Mouse (Mus musculus) lung, embryonic 14.5 days (tissue): ENCODE measurements around the gene Emsy. TPM values are rescaled to one million over a fixed set of nuclear protein-coding genes. Genes with fewer than 3 reads are reported as not detected.

ENCODE experiments used
- ATAC-seq: fragments of 200-750 bp; cut with Nextera tagmentation; 2 replicates; pipeline ENCODE4 v1.8.0; 2017; ENCODE audit warnings: mild to moderate bottlenecking, moderate TSS enrichment, moderate library complexity; ENCODE audit not compliant: insufficient read depth
- DNase-seq: peaks from one replicate; pipeline ENCODE4 v3.0.0-alpha.2; 2015
- H3K27ac ChIP-seq: fragments of 300-500 bp; sonication (generic); 2 replicates; pipeline ENCODE4 v1.5.1; 2014; ENCODE audit warnings: low read depth, mild to moderate bottlenecking, moderate library complexity
- H3K27me3 ChIP-seq: fragments of 300-500 bp; sonication (generic); 2 replicates; pipeline ENCODE4 v1.6.1; 2014; ENCODE audit warnings: low read length, control low read depth; ENCODE audit not compliant: insufficient read depth
- H3K36me3 ChIP-seq: fragments of 300-500 bp; sonication (generic); 2 replicates; pipeline ENCODE4 v1.6.1; 2014; ENCODE audit warnings: control low read depth; ENCODE audit not compliant: insufficient read depth
- H3K4me1 ChIP-seq: fragments of 300-500 bp; sonication (generic); 2 replicates; pipeline ENCODE4 v1.6.1; 2014; ENCODE audit warnings: antibody characterized with exemption, control low read depth; ENCODE audit not compliant: insufficient read depth
- H3K4me2 ChIP-seq: fragments of 300-500 bp; sonication (generic); 2 replicates; pipeline ENCODE4 v1.6.1; 2014; ENCODE audit warnings: mild to moderate bottlenecking
- H3K4me3 ChIP-seq: fragments of 300-500 bp; sonication (generic); 2 replicates; pipeline ENCODE4 v1.5.1; 2014; ENCODE audit warnings: low read depth, low read length
- H3K9ac ChIP-seq: fragments of 300-500 bp; sonication (generic); 2 replicates; pipeline ENCODE4 v1.6.1; 2014
- H3K9me3 ChIP-seq: fragments of 300-500 bp; sonication (generic); 2 replicates; pipeline ENCODE4 v1.6.1; 2016; ENCODE audit warnings: low read depth, low read length, control low read depth
- CTCF ChIP-seq: IDR thresholded peaks from 2 replicates; pipeline ENCODE4 v1.5.1; 2016; ENCODE audit warnings: antibody characterized with exemption, low read depth
- WGBS: fragments of 180-500 bp; shearing (Covaris S2); extraction: QIAGEN DNeasy Blood & Tissue Kit; methylation state at CpG from one replicate; pipeline ENCODE4 v1.1.7; 2014; 5-methylcytosine and 5-hydroxymethylcytosine counted together
- polyA plus RNA-seq: library from polyadenylated mRNA; unstranded; fragments of >200 nt; fragmentation: Nextera tagmentation; extraction: Ambion mirVana; gene quantifications from 2 replicates; pipeline ENCODE4 v1.2.1, GENCODE M21; 2014

Emsy gene
- polyA plus RNA-seq, 1 experiment from 2014 or later: 45.5 TPM

DNA sequence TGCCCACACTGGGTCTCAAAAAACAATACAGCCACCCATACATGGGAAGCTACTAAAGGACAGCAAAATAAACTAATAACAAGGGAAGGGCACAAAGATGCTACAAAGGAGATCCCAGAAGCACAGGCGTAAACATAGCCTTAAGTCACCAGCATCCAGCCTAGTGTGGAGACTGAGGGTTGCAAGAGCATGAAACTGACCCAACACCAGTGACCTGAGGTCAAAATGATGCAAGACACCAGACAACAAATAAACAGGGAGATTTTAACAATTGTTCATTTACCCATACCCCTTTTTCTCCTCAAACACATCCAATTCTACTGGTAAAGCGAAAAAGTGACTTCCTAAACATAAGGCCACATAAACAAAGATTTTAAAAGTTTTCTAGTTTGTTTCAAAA, 20.0 kb downstream of the Emsy start:
- ATAC-seq (no peak), DNase-seq (no peak)
- Histone ChIP-seq H3K4me3 (no peak overlapping the region), H3K36me3 (peaks cover 47% of the 10 kb centered on the region), H3K4me1 (no peaks in the 10 kb centered on the region), H3K27me3 (no peaks in the 10 kb centered on the region), H3K4me2 (no peak overlapping the region), H3K27ac (no peak overlapping the region), H3K9ac (no peak overlapping the region), H3K9me3 (no peaks in the 10 kb centered on the region)
- TF ChIP-seq CTCF: no peak
- WGBS: 94% methylated on average over 2 of the region's 2 CpGs

DNA sequence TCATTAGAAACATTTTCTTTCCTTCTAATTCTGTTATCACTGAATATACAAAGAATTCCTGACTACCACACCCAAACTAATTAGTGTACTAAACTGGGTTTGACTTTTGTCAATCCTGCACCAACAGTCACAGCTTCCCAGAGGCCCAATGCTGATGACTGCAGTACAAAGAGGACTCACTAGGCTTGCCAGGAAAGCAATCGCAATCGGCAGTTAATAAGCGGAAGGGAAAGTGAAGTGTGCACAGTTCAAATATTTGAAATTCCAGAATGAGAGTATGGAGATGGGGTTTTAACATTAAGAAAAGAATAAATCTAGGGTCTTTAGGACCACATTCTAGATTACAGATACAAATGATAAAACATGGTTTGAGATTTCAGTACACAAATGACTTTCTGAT, 23.6 kb downstream of the Emsy start:
- peak; percentile 62 for DNase-seq
- Histone ChIP-seq H3K9ac (no peak overlapping the region), H3K9me3 (no peaks in the 10 kb centered on the region), H3K36me3 (peaks cover 53% of the 10 kb centered on the region), H3K4me2 (no peak overlapping the region), H3K27me3 (no peaks in the 10 kb centered on the region), H3K4me1 (no peaks in the 10 kb centered on the region), H3K4me3 (no peak overlapping the region), H3K27ac (peak overlapping the region; percentile 24; the same call in 1 of the 2 replicates)
- 46% methylated on average over 3 of the region's 3 CpGs for WGBS
- peak; percentile 58 for ATAC-seq
- TF ChIP-seq CTCF: no peak

DNA sequence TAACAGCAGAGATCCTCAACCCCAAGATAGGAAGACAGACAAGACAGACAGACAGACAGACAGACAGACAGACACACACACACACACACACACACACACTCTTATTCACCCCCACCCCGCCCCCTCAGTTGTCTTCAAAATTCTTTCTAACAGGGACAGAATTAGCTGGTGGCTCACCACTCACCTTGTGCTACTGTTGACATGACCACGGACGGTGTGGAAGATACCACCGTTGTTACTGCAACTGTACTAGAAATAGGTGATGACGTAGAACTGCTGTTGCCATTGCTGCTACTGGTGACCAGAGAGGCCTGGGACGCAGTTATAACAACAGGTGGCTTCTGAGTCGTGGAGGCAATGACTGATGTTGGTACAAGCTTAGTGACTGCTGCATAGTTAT, 26.6 kb downstream of the Emsy start:
- no peak for TF ChIP-seq CTCF
- H3K36me3 ChIP-seq: peaks cover 51% of the 10 kb centered on the region
- no peaks in the 10 kb centered on the region for H3K4me1 ChIP-seq
- ATAC-seq: no peak
- H3K27ac ChIP-seq: no peak overlapping the region
- no peaks in the 10 kb centered on the region for H3K9me3 ChIP-seq
- no peak overlapping the region for H3K9ac ChIP-seq
- 86% methylated on average over 7 of the region's 7 CpGs for WGBS
- no peak overlapping the region for H3K4me3 ChIP-seq
- no peak for DNase-seq
- H3K27me3 ChIP-seq: no peaks in the 10 kb centered on the region
- no peak overlapping the region for H3K4me2 ChIP-seq

DNA sequence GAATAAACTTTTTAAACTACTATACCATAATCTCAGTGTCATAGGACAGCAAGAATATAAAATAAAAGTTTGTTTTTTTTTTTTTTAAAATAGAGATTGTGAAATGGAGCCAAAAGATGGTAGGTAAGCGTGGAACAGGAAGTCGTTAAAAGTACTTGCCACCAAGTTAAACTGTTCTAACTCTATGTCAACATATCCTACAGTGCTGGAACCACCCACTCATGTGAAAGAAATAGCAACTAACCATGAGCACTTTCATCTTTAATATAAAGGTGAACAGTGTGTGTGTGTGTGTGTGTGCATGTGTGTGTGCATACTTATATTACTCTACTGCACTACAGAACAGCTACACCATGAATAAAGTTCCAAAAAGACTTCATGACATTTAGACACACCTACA, 38.8 kb downstream of the Emsy start:
- ATAC-seq (no peak), DNase-seq (no peak)
- Histone ChIP-seq H3K36me3 (peaks cover 52% of the 10 kb centered on the region), H3K9ac (no peak overlapping the region), H3K27ac (no peak overlapping the region), H3K9me3 (no peaks in the 10 kb centered on the region), H3K4me3 (no peak overlapping the region), H3K4me2 (no peak overlapping the region), H3K4me1 (no peaks in the 10 kb centered on the region), H3K27me3 (no peaks in the 10 kb centered on the region)
- no peak for TF ChIP-seq CTCF
- 67% methylated on average over 2 of the region's 2 CpGs for WGBS

- no peak overlapping the region for H3K4me3 ChIP-seq
- peaks cover 49% of the 10 kb centered on the region for H3K36me3 ChIP-seq
- ATAC-seq: no peak
- peak; percentile 67 for DNase-seq
- no peaks in the 10 kb centered on the region for H3K9me3 ChIP-seq
- TF ChIP-seq CTCF: no peak
- H3K27ac ChIP-seq: no peak overlapping the region
- H3K9ac ChIP-seq: no peak overlapping the region
- H3K27me3 ChIP-seq: no peaks in the 10 kb centered on the region
- WGBS: 85% methylated on average over 1 of the region's 1 CpGs
- H3K4me2 ChIP-seq: no peak overlapping the region
- no peaks in the 10 kb centered on the region for H3K4me1 ChIP-seq
Observed at GRCm38 (mm10) chr7:98612936-98613335, 43.6 kb downstream of the Emsy start.

DNA sequence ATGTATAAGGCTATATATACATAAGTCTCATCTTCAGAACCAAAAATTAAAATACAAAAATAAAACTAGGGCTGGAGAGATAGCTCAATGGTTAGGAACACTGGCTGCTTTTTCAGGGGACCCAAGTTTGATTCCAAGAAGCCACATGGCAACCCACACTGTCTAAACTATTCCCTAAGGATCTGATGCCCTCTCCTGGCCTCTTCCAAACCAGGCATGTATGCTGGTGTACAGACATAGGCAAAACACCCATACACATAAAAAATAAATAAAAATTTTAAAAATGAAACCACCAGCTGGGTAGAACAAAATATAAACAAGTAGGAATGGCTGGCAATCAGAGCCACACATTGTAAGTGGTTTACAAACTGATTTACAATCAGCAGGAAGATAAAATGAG, 48.1 kb downstream of the Emsy start:
- no peak for ATAC-seq
- Histone ChIP-seq H3K4me2 (no peak overlapping the region), H3K9ac (no peak overlapping the region), H3K9me3 (no peaks in the 10 kb centered on the region), H3K4me1 (no peaks in the 10 kb centered on the region), H3K27me3 (no peaks in the 10 kb centered on the region), H3K27ac (no peak overlapping the region), H3K36me3 (peaks cover 35% of the 10 kb centered on the region), H3K4me3 (no peak overlapping the region)
- 0 out of 2 replicates have a peak, but pooled peaks have one; percentile 7 for TF ChIP-seq CTCF
- peak; percentile 39 for DNase-seq

DNA sequence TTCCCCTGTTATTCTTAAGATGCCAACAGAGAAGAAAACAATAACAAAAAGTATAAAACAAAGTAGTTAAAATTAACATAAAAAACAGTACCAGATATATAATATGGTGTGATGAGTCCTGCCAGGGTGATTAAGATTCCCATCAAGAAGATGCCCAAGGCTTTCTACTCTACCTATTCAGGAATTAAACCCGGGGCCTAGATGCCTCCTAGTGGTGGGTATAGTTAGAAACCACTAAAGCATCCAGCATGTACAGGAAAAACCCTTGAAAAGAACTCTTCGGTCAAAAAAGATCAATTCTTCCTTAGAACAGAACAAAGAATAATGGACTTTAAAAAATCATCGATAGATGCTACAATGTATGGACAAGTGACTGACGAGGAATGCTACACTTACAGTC, 49.4 kb downstream of the Emsy start:
- Histone ChIP-seq H3K4me3 (no peak overlapping the region), H3K9me3 (no peaks in the 10 kb centered on the region), H3K27me3 (no peaks in the 10 kb centered on the region), H3K36me3 (peaks cover 41% of the 10 kb centered on the region), H3K4me2 (no peak overlapping the region), H3K4me1 (no peaks in the 10 kb centered on the region), H3K27ac (no peak overlapping the region), H3K9ac (no peak overlapping the region)
- DNase-seq (peak; percentile 44), ATAC-seq (no peak)
- 85% methylated on average over 4 of the region's 4 CpGs for WGBS
- TF ChIP-seq CTCF: peak; percentile 52

- no peak for TF ChIP-seq CTCF
- no peaks in the 10 kb centered on the region for H3K9me3 ChIP-seq
- H3K27me3 ChIP-seq: no peaks in the 10 kb centered on the region
- no peak overlapping the region for H3K27ac ChIP-seq
- ATAC-seq (no peak), DNase-seq (no peak)
- no peak overlapping the region for H3K4me3 ChIP-seq
- H3K4me1 ChIP-seq: no peaks in the 10 kb centered on the region
- H3K9ac ChIP-seq: no peak overlapping the region
- WGBS: 82% methylated on average over 4 of the region's 4 CpGs
- H3K36me3 ChIP-seq: peaks cover 51% of the 10 kb centered on the region
- no peak overlapping the region for H3K4me2 ChIP-seq
Observed at GRCm38 (mm10) chr7:98601715-98602114, 54.9 kb downstream of the Emsy start.
